Mouse (Mus musculus): ENCODE measurements around the gene Ush1c.

Gene Ush1c

DNA sequence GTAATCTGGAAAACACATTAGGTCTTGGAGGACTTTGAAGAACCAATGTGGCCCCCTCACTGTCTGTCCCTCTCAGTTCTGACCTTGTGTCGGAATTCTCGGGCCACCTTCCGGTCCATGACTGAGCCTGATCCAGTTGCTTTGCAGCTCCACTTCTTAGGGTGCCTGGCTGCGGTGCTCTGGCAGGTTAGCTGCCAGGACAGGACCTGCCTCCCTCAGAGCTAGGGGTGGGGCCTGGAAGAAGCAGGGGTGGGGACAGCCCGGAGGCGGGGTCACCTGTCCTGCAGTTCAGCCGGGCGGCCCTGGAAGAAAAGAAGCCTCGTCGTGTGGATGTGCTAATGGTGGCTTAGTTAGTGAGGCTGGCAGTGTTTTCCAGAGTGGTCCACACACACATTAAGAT, at the start of gene Ush1c:
Ush1c (minus strand) TSS at position 158 of the 400 bp plus-strand sequence.
- DNase-seq, result no peak

DNA sequence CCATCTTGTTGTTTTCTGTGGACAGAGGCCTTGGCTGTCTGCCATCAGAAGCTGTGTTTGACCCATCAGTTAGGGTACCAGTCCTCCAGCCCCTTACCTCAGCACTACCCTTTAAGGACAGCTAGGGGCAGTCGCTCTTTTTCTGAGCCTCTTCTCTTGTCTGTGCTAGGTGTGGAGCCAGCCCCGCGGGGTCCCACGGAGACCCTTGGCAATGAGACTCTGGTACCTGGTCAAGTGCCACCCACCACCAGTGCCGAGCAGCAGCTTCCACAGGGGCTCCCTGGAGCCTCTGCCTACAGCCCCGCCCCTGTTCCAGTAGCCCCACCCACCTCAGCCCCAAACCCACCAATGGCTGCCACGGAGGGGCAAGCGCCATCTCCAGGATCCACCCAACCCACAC, 48.7 kb upstream of the Ush1c start:
- DNase-seq, result no peak

DNA sequence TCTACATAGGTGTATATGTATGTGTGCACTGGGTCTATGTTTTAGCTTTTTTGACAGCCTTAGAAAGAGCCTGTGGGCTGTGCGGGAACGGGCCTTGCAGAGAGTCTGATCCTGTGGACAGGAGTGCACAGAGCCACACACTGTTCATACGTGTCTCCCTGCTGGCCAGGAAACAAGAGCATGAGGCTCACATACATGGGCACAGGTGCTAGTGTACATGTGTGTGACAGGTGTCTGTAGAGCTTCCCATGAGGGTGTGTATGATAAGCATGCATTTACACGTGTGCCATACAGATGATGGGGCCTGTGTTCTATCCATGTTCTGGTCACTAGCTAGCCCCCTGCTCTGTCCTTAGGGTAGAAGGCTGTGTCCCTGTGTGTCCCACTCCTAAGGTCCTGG, 48.1 kb upstream of the Ush1c start:
- no peak for DNase-seq

DNA sequence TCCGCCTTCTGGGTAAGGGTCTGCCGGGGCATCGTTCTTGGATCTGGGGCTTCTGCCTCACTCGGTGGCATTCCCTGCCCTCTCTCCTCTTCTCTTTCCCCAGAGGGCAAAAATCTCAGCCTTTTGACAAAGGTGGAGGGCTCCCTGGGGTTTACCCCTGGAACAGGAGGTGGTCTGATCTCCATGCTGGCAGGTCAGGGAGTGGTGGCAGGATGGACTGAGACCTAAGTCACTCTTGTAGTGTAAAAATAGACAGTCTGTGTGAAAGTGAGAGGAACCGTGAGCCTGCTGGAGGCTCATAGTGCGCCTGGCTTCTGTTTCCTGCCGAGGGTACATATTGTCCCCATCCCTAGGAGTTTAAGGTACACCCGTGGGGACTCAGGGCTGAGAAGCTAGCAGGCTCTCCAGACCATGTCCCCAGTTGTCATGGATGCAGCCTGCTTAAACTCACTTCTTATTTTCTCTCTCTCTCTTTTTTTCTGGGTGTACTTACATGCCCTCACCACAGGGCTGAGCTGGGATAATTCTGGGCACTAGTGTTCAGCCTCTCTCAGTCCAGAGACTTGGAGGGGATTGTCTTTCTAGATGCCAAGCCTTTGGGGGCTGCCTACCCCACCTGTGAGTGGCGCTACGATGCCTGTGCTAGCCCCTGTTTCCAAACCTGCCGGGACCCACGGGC, 47.0 kb upstream of the Ush1c start:
- DNase-seq, result no peak

GRCm38 (mm10) chr7:46283681-46284080, 45.4 kb upstream of the Ush1c start:
- peak; percentile 57 to 74 for DNase-seq

DNA sequence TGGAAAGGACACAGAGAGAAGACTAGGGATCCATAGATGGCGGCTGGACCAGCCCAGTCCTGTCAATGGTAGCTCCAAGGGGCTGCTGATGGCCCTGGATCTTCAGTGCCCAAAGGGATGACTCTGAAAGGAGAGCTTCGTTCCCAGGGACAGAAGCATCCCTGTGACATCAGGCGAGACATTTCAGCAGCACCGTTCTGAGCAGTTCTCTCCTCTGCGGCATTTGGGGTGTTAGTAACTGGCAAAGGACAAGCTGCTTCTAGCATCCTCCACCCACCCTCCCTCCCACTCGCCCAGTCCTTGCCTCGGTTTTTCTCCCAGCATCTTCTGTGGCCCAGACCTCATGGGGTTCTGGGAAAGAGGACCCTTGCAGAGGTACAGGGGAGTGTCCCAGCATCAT, 44.0 kb upstream of the Ush1c start:
- DNase-seq, result no peak

DNA sequence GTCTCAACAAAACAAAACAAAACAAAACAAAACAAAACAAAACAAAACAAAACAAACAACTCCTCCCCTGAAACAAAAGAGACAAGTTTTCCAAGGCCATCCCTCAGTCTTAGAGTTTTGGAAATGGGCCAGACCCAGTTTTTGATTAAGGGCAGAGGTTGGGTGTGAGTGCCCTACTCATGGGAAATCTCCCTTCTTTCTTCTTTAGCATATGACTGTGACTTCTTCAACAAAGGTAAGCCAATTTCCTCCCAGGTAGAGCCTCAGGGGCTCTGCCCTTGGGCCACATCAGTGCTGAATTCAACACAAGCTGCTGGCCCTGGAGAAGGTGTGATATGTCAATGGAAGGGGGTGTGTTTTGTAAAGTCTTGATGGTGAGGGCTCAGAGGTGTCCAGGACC, 42.6 kb upstream of the Ush1c start:
- no peak for DNase-seq

GRCm38 (mm10) chr7:46279946-46280345, 41.6 kb upstream of the Ush1c start:
- DNase-seq, result peak in 1 of 2 experiments; percentile 49

- no peak for DNase-seq
These were observed 37.9 kb upstream of the Ush1c start for GRCm38 (mm10) chr7:46276156-46276555.

- no peak for DNase-seq
These were observed 13.5 kb upstream of the Ush1c start for GRCm38 (mm10) chr7:46251841-46252240.

- DNase-seq, result no peak
These were observed 9.3 kb upstream of the Ush1c start for GRCm38 (mm10) chr7:46247606-46248005.

- no peak for DNase-seq
These were observed 8.6 kb upstream of the Ush1c start for GRCm38 (mm10) chr7:46246876-46247275.

- DNase-seq, result no peak
These were observed 2.4 kb upstream of the Ush1c start, which contains the start of gene Otog for GRCm38 (mm10) chr7:46240696-46241095. Gene Otog, plus strand, starts transcription at chr7:46240987.

DNA sequence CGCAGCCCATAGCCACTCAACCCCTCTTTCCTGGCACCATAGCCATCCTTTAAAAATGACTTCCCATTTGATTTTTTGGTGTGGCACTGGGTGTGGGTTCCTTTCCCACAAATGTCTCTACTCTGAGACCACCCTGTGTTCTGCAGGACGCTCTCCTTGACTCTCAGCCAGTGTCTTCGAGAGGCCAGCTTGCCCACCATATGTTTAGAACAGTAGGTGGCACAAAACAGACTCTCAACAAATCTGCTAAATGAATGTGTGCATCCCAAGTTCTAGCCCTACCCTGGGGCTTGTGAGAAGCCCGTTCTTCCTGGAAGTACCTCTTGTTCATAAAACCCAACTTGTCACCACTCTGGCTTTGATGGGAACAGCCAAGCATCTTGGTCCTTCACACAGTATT, 1.8 kb upstream of the Ush1c start:
- DNase-seq, result no peak

DNA sequence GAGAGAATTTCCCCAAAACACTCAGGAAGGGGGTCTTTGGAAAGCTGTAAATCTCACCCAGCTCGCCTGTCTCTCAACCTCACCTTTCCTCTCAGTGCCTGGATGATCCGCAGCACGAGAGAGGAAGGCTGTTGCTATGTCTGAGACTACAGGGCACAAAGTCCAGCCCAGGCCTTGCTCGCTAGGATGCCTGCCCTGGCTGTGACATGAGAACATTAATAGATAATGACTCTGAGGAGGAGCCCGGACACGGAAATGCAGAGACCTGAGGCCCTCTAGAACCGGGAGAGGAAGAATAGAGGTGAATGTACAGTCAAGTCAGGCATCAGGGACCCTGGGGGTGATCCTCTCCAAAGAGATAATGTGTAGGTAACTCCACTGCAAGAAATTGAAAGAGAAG, 1.1 kb downstream of the Ush1c start:
- DNase-seq, result no peak

DNA sequence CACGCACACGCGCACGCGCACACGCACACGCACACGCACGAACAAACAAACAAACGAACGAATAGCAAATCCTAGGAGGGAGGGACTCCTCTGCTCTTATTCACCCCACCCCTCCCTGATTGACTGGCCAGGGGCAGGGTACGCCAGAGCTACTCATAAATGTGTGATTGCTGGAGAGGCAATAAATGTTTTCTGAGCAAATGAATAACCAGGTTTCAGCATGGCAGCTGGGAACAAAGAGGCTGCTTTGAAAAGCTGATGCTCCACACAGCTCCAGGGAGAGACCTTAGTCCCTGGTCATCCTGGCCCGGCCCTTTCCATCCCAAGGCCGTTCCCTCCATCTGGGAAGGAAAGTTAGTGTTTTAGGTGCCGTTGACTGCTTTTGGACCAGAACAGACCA, 1.9 kb downstream of the Ush1c start:
- DNase-seq, result no peak

GRCm38 (mm10) chr7:46235948-46236347, 2.4 kb downstream of the Ush1c start:
- no peak for DNase-seq

DNA sequence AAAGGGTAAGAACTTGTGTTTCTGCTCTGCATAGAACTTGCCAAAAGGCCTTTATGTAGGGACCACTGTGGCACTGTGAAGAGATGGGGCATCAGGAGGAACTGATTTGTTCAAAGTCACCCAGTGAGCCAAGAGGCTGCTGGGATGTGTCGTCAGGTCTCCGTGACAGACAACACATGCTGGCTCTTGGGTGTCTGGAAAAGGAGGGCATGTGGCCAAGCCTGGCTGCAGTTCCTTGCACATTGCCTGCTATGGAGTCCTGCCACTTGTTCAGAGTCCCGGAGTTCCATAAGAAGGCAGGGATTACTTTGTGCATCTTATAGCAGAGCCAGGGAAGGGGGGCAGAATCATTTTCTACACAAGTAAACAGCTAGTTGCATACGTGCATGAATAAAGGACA, 11.4 kb downstream of the Ush1c start:
- DNase-seq, result peak; percentile 19 to 69

DNA sequence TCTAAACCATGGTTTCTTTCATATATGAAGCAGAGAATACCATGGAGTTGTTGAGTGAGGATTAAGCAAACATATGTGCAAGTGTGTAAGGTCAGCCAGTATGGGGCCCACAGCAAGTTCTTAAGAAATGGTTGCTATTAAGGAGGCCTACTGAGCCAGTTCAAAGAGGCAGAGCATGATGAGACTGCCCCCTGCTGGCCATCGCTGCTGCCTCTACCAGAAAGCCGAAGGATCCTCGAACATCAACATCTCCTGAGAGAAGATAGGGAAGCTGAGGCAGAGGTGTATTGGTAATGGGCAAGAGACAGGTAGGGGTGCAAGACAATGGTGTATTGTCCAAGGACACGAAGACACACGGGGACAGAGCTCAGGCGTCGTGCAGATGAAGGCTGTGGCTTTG, 12.1 kb downstream of the Ush1c start:
- peak in 1 of 2 experiments; percentile 36 for DNase-seq

DNA sequence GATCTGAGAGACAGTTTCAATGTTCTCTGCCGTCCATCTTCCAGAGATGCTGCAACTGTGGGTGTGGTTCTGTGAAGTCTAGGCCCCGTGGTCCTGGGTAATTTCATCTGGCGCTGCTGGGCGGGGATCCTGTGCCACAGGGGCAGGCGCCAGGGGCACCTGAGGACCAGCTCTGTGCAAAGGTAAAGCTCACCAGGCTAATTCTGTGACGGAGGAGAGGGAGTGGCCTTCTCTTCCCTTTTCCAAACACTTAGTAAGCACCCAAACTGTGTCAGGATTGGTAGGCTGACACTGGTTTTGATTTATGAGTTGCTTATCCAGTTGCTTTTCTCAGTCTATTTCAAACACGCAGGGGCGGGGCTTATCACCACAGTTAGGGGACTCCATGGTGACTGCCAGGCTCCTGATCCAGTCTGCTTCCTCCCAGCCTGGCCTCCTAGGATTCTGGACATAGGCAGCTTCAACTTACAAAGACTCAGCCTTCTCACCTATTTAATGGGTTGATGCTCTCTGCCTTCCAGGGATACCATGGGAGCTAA, 17.6 kb downstream of the Ush1c start:
- no peak for DNase-seq

DNA sequence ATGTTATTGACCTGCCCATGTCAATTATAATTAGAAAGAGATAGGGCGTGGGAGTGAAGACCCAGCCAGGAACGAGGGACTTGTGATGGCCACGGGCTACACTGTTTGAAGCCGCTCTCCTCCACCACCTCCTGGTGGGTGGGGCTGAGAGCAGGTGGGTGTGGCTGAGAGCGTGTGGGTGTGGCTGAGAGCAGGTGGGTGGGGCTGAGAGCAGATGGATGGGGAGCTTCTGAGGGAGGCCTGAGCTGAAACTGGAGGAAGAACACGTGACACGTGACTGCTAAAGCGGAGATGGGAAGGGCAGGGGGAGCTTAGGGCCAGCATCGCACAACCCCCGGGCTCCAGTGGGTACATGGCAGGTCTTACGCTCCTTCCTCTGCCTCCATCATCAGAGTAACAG, 19.9 kb downstream of the Ush1c start:
- no peak for DNase-seq

GRCm38 (mm10) chr7:46216481-46216880, 21.8 kb downstream of the Ush1c start:
- DNase-seq, result no peak

- no peak for DNase-seq
These were observed 28.0 kb downstream of the Ush1c start for GRCm38 (mm10) chr7:46210276-46210675.

- no peak for DNase-seq
These were observed 30.2 kb downstream of the Ush1c start for GRCm38 (mm10) chr7:46208131-46208530.

GRCm38 (mm10) chr7:46204775-46205174, 33.5 kb downstream of the Ush1c start:
- DNase-seq, result no peak

Data from lung, postnatal 4 days (tissue).